Mouse (Mus musculus): ENCODE results near the gene Scgb2b11.
"Not testable (repeated sequence)": the region's sequence is repeated elsewhere in the genome, so short reads cannot be mapped to it uniquely, and the experiment has no call there.

Scgb2b11 gene

GRCm38 (mm10) chr7:32211045-32211444 is at the start of gene Scgb2b11:
Scgb2b11 (minus strand) TSS chr7:32211145.
- DNase-seq (ENCODE audit: low spot score), result not testable (repeated sequence)

GRCm38 (mm10) chr7:32222540-32222939 is 11.6 kb upstream of the Scgb2b11 start, which contains the start of gene Scgb1b11:
Scgb1b11 (plus strand) TSS chr7:32222840.
- DNase-seq (ENCODE audit: low spot score), result not testable (repeated sequence)

Data from testis, postnatal 14 days (tissue).